Mouse (Mus musculus): Measurements from ENCODE around the gene Cadps.
A peak's percentile ranks its signal among the peaks of the same experiment; 100 is the strongest.

Cadps gene

GRCm38 (mm10) chr14:12822491-12823219 is at the start of gene Cadps:
Gene Cadps (minus strand): TSS chr14:12823079.
- DNase-seq, result peak; percentile 88 to 89

GRCm38 (mm10) chr14:12869605-12870004 is 46.7 kb upstream of the Cadps start:
- no peak for DNase-seq

GRCm38 (mm10) chr14:12865258-12865657 is 42.4 kb upstream of the Cadps start:
- DNase-seq, result no peak

GRCm38 (mm10) chr14:12843860-12844259 is 21.0 kb upstream of the Cadps start:
- no peak for DNase-seq

- no peak for DNase-seq
These were observed 16.6 kb upstream of the Cadps start for GRCm38 (mm10) chr14:12839471-12839870.

- no peak for DNase-seq
These were observed 16.1 kb upstream of the Cadps start for GRCm38 (mm10) chr14:12838949-12839348.

- DNase-seq, result no peak
These were observed 15.4 kb upstream of the Cadps start for GRCm38 (mm10) chr14:12838323-12838722.

- no peak for DNase-seq
These were observed 15.0 kb upstream of the Cadps start for GRCm38 (mm10) chr14:12837902-12838301.

GRCm38 (mm10) chr14:12823781-12824180 is 902 bp upstream of the Cadps start:
- peak in 1 of 2 experiments; percentile 18 for DNase-seq

- DNase-seq, result peak; percentile 88
These were observed 918 bp downstream of the Cadps start for GRCm38 (mm10) chr14:12821831-12822490.

- no peak for DNase-seq
These were observed 1.6 kb downstream of the Cadps start for GRCm38 (mm10) chr14:12821156-12821813.

GRCm38 (mm10) chr14:12820149-12820548 is 2.7 kb downstream of the Cadps start:
- no peak for DNase-seq

- peak in 1 of 2 experiments; percentile 19 for DNase-seq
These were observed 4.4 kb downstream of the Cadps start for GRCm38 (mm10) chr14:12818442-12818841.

- DNase-seq, result no peak
These were observed 10.8 kb downstream of the Cadps start for GRCm38 (mm10) chr14:12812072-12812471.

- DNase-seq, result peak in 1 of 2 experiments; percentile 29
These were observed 19.9 kb downstream of the Cadps start for GRCm38 (mm10) chr14:12802995-12803394.

GRCm38 (mm10) chr14:12801100-12801499 is 21.8 kb downstream of the Cadps start:
- peak; percentile 82 to 89 for DNase-seq

- DNase-seq, result no peak
These were observed 24.0 kb downstream of the Cadps start for GRCm38 (mm10) chr14:12798926-12799325.

- peak in 1 of 2 experiments; percentile 29 for DNase-seq
These were observed 38.6 kb downstream of the Cadps start for GRCm38 (mm10) chr14:12784296-12784695.

- no peak for DNase-seq
These were observed 42.9 kb downstream of the Cadps start for GRCm38 (mm10) chr14:12780016-12780415.

- no peak for DNase-seq
These were observed 44.9 kb downstream of the Cadps start for GRCm38 (mm10) chr14:12777990-12778389.

GRCm38 (mm10) chr14:12768870-12769269 is 54.0 kb downstream of the Cadps start:
- DNase-seq, result no peak

GRCm38 (mm10) chr14:12753237-12753636 is 69.6 kb downstream of the Cadps start:
- DNase-seq, result no peak

GRCm38 (mm10) chr14:12751821-12752220 is 71.1 kb downstream of the Cadps start:
- DNase-seq, result no peak

- no peak for DNase-seq
These were observed 91.9 kb downstream of the Cadps start for GRCm38 (mm10) chr14:12730979-12731378.
